Mouse (Mus musculus) midbrain, embryonic 11.5 days (tissue): ENCODE results near the gene Tsga10ip. TPM values are rescaled to one million over a fixed set of nuclear protein-coding genes. Genes with fewer than 3 reads are reported as not detected.

ENCODE experiments used
- ATAC-seq: fragments of 200-750 bp; cut with Nextera tagmentation; 2 replicates; pipeline ENCODE4 v1.8.0; 2017; ENCODE audit warnings: moderate TSS enrichment, moderate library complexity; ENCODE audit not compliant: low FRiP score
- DNase-seq: peaks from one replicate; pipeline ENCODE4 v3.0.0; 2015; ENCODE audit warnings: low spot score; ENCODE audit errors: missing footprints
- H3K27ac ChIP-seq: fragments of 300-500 bp; sonication (generic); 2 replicates; pipeline ENCODE4 v1.5.1; 2014; ENCODE audit warnings: low read depth, low read length
- H3K27me3 ChIP-seq: fragments of 300-500 bp; sonication (generic); 2 replicates; pipeline ENCODE4 v1.6.1; 2014; ENCODE audit warnings: mild to moderate bottlenecking, low read length, moderate library complexity, mixed read lengths; ENCODE audit not compliant: control insufficient read depth, insufficient read depth
- H3K36me3 ChIP-seq: fragments of 300-500 bp; sonication (generic); 2 replicates; pipeline ENCODE4 v1.6.1; 2014; ENCODE audit warnings: mild to moderate bottlenecking, low read length, moderate library complexity, mixed read lengths; ENCODE audit not compliant: control insufficient read depth, insufficient read depth
- H3K4me1 ChIP-seq: fragments of 300-500 bp; sonication (generic); 2 replicates; pipeline ENCODE4 v1.6.1; 2014; ENCODE audit warnings: low read length; ENCODE audit not compliant: control insufficient read depth, insufficient read depth
- H3K4me2 ChIP-seq: fragments of 300-500 bp; sonication (generic); 2 replicates; pipeline ENCODE4 v1.6.1; 2014; ENCODE audit warnings: mild to moderate bottlenecking, moderate library complexity
- H3K4me3 ChIP-seq: fragments of 300-500 bp; sonication (generic); 2 replicates; pipeline ENCODE4 v1.5.1; 2014; ENCODE audit warnings: low read depth, low read length
- H3K9ac ChIP-seq: fragments of 300-500 bp; sonication (generic); 2 replicates; pipeline ENCODE4 v1.6.1; 2014; ENCODE audit warnings: low read length
- H3K9me3 ChIP-seq: fragments of 300-500 bp; sonication (generic); 2 replicates; pipeline ENCODE4 v1.6.1; 2016; ENCODE audit warnings: low read length; ENCODE audit not compliant: control insufficient read depth
- WGBS: fragments of 180-500 bp; shearing (Covaris S2); extraction: QIAGEN DNeasy Blood & Tissue Kit; methylation state at CpG from one replicate; pipeline ENCODE4 v1.1.7; 2014; 5-methylcytosine and 5-hydroxymethylcytosine counted together
- polyA plus RNA-seq: library from polyadenylated mRNA; unstranded; fragments of >200 nt; fragmentation: Nextera tagmentation; extraction: Ambion mirVana; gene quantifications from 2 replicates; pipeline ENCODE4 v1.2.1, GENCODE M21; 2014

Gene Tsga10ip
- polyA plus RNA-seq, 1 experiment from 2014 or later = not detected

DNA sequence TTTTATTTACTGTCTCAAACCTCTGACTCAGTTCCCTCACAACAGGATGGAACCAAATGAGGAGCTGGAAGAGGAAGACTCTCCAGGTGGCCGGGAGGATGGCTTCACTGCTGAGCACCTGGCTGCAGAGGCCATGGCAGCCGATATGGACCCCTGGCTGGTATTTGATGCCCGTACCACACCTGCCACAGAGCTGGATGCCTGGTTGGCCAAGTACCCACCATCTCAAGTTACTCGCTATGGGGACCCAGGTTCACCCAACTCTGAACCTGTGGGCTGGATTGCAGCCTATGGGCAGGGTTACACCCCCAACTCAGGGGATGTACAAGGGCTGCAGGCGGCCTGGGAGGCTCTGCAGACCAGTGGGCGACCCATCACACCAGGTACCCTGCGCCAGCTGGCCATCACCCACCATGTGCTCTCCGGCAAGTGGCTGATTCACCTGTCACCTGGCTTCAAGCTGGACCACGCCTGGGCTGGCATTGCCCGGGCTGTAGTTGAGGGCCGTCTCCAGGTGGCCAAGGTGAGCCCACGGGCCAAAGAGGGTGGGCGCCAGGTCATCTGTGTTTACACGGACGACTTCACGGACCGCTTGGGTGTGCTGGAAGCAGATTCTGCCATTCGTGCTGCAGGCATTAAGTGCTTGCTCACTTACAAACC lies 23.7 kb upstream of the Tsga10ip start:
- DNase-seq (peak; percentile 76), ATAC-seq (no peak)
- H3K4me3 ChIP-seq = peak overlapping the region; percentile 85
- peaks cover 20% of the 10 kb centered on the region for H3K4me1 ChIP-seq
- no peak overlapping the region for H3K27ac ChIP-seq
- no peaks in the 10 kb centered on the region for H3K27me3 ChIP-seq
- H3K36me3 ChIP-seq = 0 out of 2 replicates have a peak, but pooled peaks cover 9% of the 10 kb centered on the region
- H3K4me2 ChIP-seq = peak overlapping the region; percentile 78
- 91% methylated on average over 18 of the region's 18 CpGs for WGBS
- H3K9ac ChIP-seq = peak overlapping the region; percentile 91
- H3K9me3 ChIP-seq = no peaks in the 10 kb centered on the region

DNA sequence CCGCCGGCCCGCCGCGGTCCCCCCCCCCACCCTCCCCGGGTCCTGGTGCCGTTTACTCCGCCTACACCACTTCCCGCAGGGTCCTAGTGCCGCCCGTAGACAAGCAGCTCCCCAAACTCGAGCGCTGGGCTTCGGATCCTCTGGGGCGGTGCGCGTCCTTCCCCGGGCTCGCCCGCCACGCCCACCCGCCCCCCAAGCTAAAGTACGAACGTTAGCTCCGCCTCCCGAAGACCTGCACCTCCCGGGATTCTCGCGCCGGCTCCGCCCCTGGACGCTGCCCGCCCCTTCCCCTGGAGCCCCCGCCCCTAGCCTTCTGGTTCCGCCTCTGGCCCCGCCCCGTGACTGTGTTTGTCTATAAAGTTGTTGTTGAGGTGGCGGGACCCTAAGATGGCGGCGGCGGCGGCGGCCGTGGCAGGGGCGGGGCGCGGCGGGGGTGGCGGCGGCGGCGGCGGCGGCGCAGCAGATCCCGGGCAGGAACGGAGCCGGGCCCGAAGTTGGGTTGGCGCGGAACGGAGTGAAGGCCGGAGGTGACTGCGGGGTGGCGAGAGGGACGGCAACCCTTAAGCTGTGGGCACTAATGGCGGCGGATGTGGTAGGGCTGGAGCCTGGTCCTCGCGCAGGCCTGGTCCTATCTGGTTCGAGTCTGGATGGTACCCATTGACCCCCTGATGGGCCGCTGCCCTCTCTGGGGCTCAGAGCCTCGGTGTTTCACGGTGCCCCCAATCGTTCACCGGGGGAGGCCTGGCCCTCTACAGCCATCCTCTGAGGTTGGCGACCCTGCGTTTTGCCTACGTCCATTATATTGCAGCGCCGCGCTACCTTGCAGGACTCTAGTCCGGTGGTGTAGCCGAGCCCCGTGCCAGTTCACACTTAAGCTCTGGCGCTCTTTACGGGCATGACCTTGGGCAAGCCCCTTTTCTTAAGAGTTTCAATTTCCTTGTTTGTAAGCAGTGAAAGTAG lies 22.7 kb upstream of the Tsga10ip start, which contains the start of the genes Drap1 and AI837181:
Gene Drap1 (minus strand): TSS at position 198 of the 960 bp plus-strand sequence.
Gene AI837181 (plus strand): TSS at position 363 of the 960 bp plus-strand sequence.
- DNase-seq (peak; percentile 99), ATAC-seq (peak; percentile 93)
- Histone ChIP-seq H3K27ac (peak within 1 kb of the TSS; percentile 64), H3K4me3 (peak within 1 kb of the TSS; percentile 85), H3K27me3 (no peaks in the 10 kb centered on the region), H3K9ac (peak within 1 kb of the TSS; percentile 91), H3K4me1 (peaks cover 20% of the 10 kb centered on the region), H3K36me3 (0 out of 2 replicates have a peak, but pooled peaks cover 13% of the 10 kb centered on the region), H3K4me2 (peak within 1 kb of the TSS; percentile 78), H3K9me3 (no peaks in the 10 kb centered on the region)
- WGBS = under 1% methylated on average over 67 of the region's 87 CpGs

DNA sequence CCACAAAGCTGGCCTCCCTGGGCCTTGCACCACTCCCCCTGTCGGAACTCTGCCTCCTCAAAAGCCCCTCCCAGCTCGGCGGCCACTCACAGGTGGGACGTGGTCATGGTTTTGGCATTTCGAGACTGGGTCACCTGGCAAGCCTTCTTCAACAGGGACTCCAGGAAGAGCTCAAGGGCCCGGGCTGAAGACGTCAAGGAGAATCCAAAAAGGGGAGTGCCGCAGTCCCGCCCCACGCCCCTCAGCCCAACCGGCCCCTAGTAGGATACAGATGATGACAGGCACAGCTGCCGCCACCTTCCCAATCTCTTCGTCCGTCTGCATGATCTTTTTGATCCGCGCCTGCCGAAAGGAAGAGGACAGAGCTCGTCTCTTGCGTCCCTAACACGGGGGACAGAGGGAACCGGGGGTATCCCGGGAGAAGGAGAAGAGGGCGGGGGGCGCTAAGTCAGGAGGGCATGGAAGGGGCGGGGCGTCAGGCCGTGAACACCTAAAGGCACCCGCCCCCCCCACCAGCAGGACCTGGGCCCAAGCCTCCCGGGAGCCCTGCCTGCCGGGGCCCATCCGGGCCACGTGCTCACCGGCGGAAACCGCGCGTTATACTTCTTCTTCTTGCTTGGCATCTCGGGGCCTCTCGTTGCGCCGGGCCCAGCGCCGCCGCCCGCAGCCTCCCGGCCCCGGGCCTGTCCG lies 21.9 kb upstream of the Tsga10ip start:
- under 1% methylated on average over 31 of the region's 48 CpGs for WGBS
- peak overlapping the region; percentile 78 for H3K4me2 ChIP-seq
- no peaks in the 10 kb centered on the region for H3K9me3 ChIP-seq
- ATAC-seq (peak; percentile 68), DNase-seq (peak; percentile 96)
- peak overlapping the region; percentile 91 for H3K9ac ChIP-seq
- 0 out of 2 replicates have a peak, but pooled peaks cover 13% of the 10 kb centered on the region for H3K36me3 ChIP-seq
- peak overlapping the region; percentile 64 for H3K27ac ChIP-seq
- peak overlapping the region; percentile 85 for H3K4me3 ChIP-seq
- no peaks in the 10 kb centered on the region for H3K27me3 ChIP-seq
- peaks cover 20% of the 10 kb centered on the region for H3K4me1 ChIP-seq

DNA sequence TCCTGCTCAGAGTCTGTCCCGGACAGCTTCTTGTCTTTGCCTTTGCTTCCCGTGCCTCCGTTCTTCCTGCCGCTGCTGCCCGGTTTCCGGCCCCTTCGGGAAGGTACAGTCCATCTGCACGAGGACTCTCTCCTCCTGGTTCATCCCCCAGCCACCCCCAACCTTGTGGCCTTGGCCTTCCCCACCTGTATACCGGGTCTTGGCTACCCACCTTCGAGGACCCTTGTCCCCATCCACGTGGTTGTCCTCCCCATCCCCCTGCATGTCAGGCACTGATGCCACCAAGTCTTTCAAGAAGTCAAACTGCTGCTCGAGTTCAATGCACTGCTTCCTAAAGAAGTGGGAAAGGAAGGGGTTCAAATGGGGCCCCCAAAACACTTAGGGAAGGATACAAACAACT lies 21.2 kb upstream of the Tsga10ip start:
- Histone ChIP-seq H3K9ac (peak overlapping the region; percentile 91), H3K4me2 (peak overlapping the region; percentile 78), H3K9me3 (no peaks in the 10 kb centered on the region), H3K4me1 (peaks cover 20% of the 10 kb centered on the region), H3K27me3 (no peaks in the 10 kb centered on the region), H3K36me3 (0 out of 2 replicates have a peak, but pooled peaks cover 13% of the 10 kb centered on the region), H3K4me3 (peak overlapping the region; percentile 85), H3K27ac (no peak overlapping the region)
- no peak for DNase-seq
- WGBS = 68% methylated on average over 12 of the region's 12 CpGs
- no peak for ATAC-seq

DNA sequence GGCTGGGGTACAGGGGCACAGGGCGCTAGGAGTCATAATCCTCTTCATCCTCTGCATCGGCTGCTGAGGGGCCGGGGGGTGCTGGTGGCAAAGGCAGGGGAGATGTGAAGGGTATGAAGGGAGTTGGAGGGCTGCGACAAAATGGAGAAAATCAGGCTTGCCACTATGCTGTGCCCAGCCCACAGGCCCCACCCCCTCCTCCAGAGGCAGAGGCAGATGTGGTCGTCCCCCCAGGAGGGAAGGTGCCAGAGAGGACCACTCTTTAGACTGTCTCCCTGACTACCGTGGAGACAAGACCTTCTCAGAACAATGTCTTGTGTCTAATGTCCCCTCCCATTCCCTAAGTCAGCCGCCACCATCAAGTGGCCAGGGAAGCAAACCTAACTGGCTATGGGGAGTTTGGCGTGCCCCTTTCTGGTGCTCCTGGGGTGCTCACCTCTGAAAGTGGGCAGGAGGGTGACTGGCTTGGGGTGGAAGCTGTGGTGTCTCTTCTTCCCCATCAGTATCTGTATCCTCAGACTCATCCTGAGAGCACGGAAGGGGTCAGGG lies 20.6 kb upstream of the Tsga10ip start:
- H3K9ac ChIP-seq = no peak overlapping the region; the same call in 1 of the 2 replicates
- no peak overlapping the region for H3K4me3 ChIP-seq
- H3K4me1 ChIP-seq = peaks cover 20% of the 10 kb centered on the region
- no peaks in the 10 kb centered on the region for H3K27me3 ChIP-seq
- ATAC-seq = no peak
- WGBS = 71% methylated on average over 9 of the region's 9 CpGs
- no peaks in the 10 kb centered on the region for H3K9me3 ChIP-seq
- DNase-seq = peak; percentile 66
- no peak overlapping the region for H3K27ac ChIP-seq
- 0 out of 2 replicates have a peak, but pooled peaks cover 13% of the 10 kb centered on the region for H3K36me3 ChIP-seq
- no peak overlapping the region for H3K4me2 ChIP-seq

DNA sequence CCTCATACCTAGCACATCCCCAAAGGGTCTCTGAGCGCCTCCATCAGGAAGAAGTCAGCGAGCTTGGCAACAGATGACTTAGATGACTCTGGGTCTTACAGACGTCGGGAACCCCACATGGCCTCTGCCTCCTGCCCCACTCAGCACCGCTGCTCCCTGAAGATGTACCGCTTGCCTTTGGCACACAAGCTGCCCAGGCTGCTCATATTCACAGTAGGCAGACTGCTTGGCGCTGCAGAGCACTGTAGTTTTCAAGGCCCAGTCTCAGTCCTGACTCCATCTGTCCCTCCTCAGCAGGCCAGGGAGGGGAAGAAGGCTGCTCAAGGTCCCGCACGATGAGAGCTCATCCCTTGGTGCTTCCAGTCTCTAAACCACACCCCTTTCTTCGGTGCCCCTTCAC lies 19.9 kb upstream of the Tsga10ip start:
- ATAC-seq (no peak), DNase-seq (peak; percentile 66)
- Histone ChIP-seq H3K27ac (no peak overlapping the region), H3K4me3 (no peak overlapping the region), H3K9me3 (no peaks in the 10 kb centered on the region), H3K36me3 (0 out of 2 replicates have a peak, but pooled peaks cover 13% of the 10 kb centered on the region), H3K27me3 (no peaks in the 10 kb centered on the region), H3K4me2 (no peak overlapping the region), H3K4me1 (peaks cover 20% of the 10 kb centered on the region), H3K9ac (no peak overlapping the region)
- 85% methylated on average over 10 of the region's 10 CpGs for WGBS

DNA sequence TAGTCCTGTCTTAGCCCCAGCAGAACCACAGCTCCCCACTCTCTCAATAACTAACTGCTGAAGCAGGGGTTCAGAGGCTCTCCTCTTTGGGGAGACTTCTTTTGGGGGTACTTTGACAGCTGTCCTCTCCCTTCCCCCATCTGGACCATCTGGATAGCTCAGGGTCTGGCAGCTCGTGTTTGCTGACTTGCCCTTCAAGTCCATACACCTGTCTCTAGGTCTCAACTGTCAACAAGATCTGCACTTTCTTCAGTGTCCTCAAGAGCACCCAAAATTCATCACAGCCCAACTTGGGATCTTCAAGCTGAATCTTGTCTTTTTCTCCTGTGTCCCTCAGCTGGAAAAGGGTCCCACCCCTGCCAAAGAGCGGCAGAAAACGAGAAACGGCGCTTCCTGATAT lies 19.5 kb upstream of the Tsga10ip start:
- no peak overlapping the region for H3K4me3 ChIP-seq
- DNase-seq (no peak), ATAC-seq (no peak)
- no peak overlapping the region for H3K27ac ChIP-seq
- H3K9me3 ChIP-seq = no peaks in the 10 kb centered on the region
- H3K27me3 ChIP-seq = no peaks in the 10 kb centered on the region
- H3K4me2 ChIP-seq = no peak overlapping the region
- H3K4me1 ChIP-seq = peaks cover 20% of the 10 kb centered on the region
- H3K9ac ChIP-seq = no peak overlapping the region
- 92% methylated on average over 5 of the region's 5 CpGs for WGBS
- H3K36me3 ChIP-seq = 0 out of 2 replicates have a peak, but pooled peaks cover 11% of the 10 kb centered on the region

DNA sequence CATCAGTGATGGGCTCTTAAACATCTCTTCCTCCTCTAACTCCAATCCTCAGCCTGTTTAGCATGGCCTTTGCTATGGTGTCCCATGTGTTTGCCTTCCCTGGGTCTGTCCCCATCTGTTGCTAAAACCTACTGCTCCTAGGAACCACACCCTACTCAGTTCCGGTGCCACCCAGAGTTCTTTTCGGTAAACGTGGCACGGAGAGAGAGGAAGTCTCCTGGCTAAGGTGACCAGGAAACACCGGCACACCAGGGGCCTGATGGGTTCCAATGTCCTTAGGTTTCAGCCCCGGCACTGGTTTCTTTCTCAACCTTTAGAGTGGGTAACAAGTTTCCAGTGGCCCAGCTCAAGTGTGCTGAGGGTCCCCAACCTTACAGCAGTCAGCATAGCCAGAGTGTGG lies 18.3 kb upstream of the Tsga10ip start:
- Histone ChIP-seq H3K4me3 (no peak overlapping the region), H3K4me1 (peaks cover 12% of the 10 kb centered on the region), H3K9me3 (no peaks in the 10 kb centered on the region), H3K4me2 (no peak overlapping the region), H3K27ac (no peak overlapping the region), H3K27me3 (no peaks in the 10 kb centered on the region), H3K36me3 (0 out of 2 replicates have a peak, but pooled peaks cover 8% of the 10 kb centered on the region), H3K9ac (no peak overlapping the region)
- ATAC-seq (no peak), DNase-seq (no peak)
- WGBS = 92% methylated on average over 6 of the region's 6 CpGs
